Mouse (Mus musculus) olfactory bulb, adult 2 months (tissue): Measurements from ENCODE around the gene Cfc1.

ENCODE experiments used
- CTCF ChIP-seq: fragments of 200-500 bp; IDR thresholded peaks from 2 replicates; pipeline ENCODE4 v1.5.1; 2012; ENCODE audit warnings: low read depth, mild to moderate bottlenecking, low read length, moderate library complexity; ENCODE audit not compliant: insufficient read depth
- POLR2A ChIP-seq: fragments of 200-500 bp; IDR thresholded peaks from 2 replicates; pipeline ENCODE4 v1.6.1; 2012; ENCODE audit warnings: mild to moderate bottlenecking, low read depth, low read length, moderate library complexity; ENCODE audit not compliant: insufficient read depth

GRCm38 (mm10) chr1:34571431-34571830 is 36.0 kb downstream of the Cfc1 start:
- TF ChIP-seq CTCF: no peak
- no peak for TF ChIP-seq POLR2A
